Mouse (Mus musculus) left cerebral cortex, adult 6 months (tissue): ENCODE results near the gene Ly6c2. TPM values are rescaled to one million over a fixed set of nuclear protein-coding genes. Genes with fewer than 3 reads are reported as not detected.

Experiments
- long read RNA-seq, 2 experiments: library from polyadenylated mRNA; unstranded; transcript quantifications; one replicate each; pipeline ENCODE4 v2.0.0; 2019 to 2020
- polyA plus RNA-seq: library from polyadenylated mRNA; unstranded; fragments of <200 nt; fragmentation: Nextera tagmentation; gene quantifications from 2 replicates; pipeline ENCODE4 v1.2.3, GENCODE M21; 2021

Gene Ly6c2
- 0.44 TPM in 1 of 2 replicates, not detected in the other for polyA plus RNA-seq
- long read RNA-seq, experiment 1 = 0 reads
- long read RNA-seq, experiment 2 = 0 reads

GRCm38 (mm10) chr15:75111861-75112630, at the start of gene Ly6c2:
Gene Ly6c2, minus strand, starts transcription at chr15:75111970.

GRCm38 (mm10) chr15:75154940-75155339, 43.2 kb upstream of the Ly6c2 start, which contains the start of gene Ly6g:
Gene Ly6g, plus strand, starts transcription at chr15:75155240.

Other genes with a start within 250 kb of the Ly6c2 start
- gene 2010109I03Rik, start 214.9 kb downstream of the Ly6c2 start, polyA plus RNA-seq = 0.05 and 0.27 TPM in 2 replicates
- gene Ly6i, start 128.5 kb downstream of the Ly6c2 start, polyA plus RNA-seq = not detected in 2 replicates
- 31.7 and 49.0 TPM in 2 replicates for gene Ly6a, start 113.9 kb downstream of the Ly6c2 start, polyA plus RNA-seq
- gene Ly6c1, start 63.1 kb downstream of the Ly6c2 start, polyA plus RNA-seq = 48.7 and 70.2 TPM in 2 replicates
- gene Ly6g, start 43.3 kb upstream of the Ly6c2 start, polyA plus RNA-seq = not detected in 2 replicates
- not detected in 2 replicates for gene BC025446, start 104.4 kb upstream of the Ly6c2 start, polyA plus RNA-seq
- gene Ly6f, start 156.5 kb upstream of the Ly6c2 start, polyA plus RNA-seq = not detected in 2 replicates